9 mouse cellular contexts compared by ENCODE assay signal in genomic region chr3:115641411-115641810, GRCm38 (mm10).
DNase-seq lines count a peak whose midpoint lies in the region; ATAC-seq and TF ChIP-seq lines count a peak whose summit lies in the region.
"Had no signal": no experiment of that assay in that cellular context is flagged by ENCODE, and none has a peak within 500 bp of the region (broad histone marks: within the 10 kb centered on the region; RNA-seq: fewer than 3 reads in every experiment).

No protein-coding gene starts in this region.

- ATAC-seq in hindbrain, embryonic 11.5 days (ENCODE audit: low FRiP score) = peak; percentile 30; the same call in 1 of the 2 replicates
- ATAC-seq in hindbrain, embryonic 16.5 days = no peak
- ATAC-seq in liver, postnatal 0 days = peak; percentile 93
- peak; percentile 77; the same call in 1 of the 2 replicates for ATAC-seq in stomach, embryonic 14.5 days (ENCODE audit: insufficient number of reproducible peaks, insufficient read depth, low FRiP score, low read depth)

- no peak overlapping the region for H3K9ac ChIP-seq in hindbrain, embryonic 11.5 days (ENCODE audit: low read depth, low read length)
- H3K9ac ChIP-seq in hindbrain, embryonic 16.5 days (ENCODE audit: low read depth, low read length) = no peak overlapping the region
- H3K9ac ChIP-seq in liver, postnatal 0 days (replicated peaks) = peak overlapping the region; percentile 51; the same call in 1 of the 2 replicates
- H3K9ac ChIP-seq in stomach, embryonic 14.5 days (replicated peaks; ENCODE audit: low read depth, low read length) = no peak overlapping the region

- H3K27me3 ChIP-seq in hindbrain, embryonic 11.5 days (ENCODE audit: control insufficient read depth, insufficient read depth, low read length) = no peaks in the 10 kb centered on the region
- no peaks in the 10 kb centered on the region for H3K27me3 ChIP-seq in hindbrain, embryonic 16.5 days (replicated peaks; ENCODE audit: control insufficient read depth, insufficient read depth, low read length)
- H3K27me3 ChIP-seq in liver, postnatal 0 days (ENCODE audit: insufficient read depth, low read length) = no peaks in the 10 kb centered on the region
- no peaks in the 10 kb centered on the region for H3K27me3 ChIP-seq in stomach, embryonic 14.5 days (ENCODE audit: control insufficient read depth, insufficient read depth, low read length)
- H3K27me3 ChIP-seq: limb, embryonic 15.5 days had no signal

- TF ChIP-seq CTCF in liver, postnatal 0 days (IDR thresholded peaks at IDR 0.05; ENCODE audit: low read depth) = no peak

- TF ChIP-seq EP300 in liver, postnatal 0 days (IDR thresholded peaks at IDR 0.05; ENCODE audit: low read depth) = peak; percentile 96

- no peaks in the 10 kb centered on the region for H3K9me3 ChIP-seq in hindbrain, embryonic 11.5 days (ENCODE audit: control insufficient read depth, low read length)
- H3K9me3 ChIP-seq in hindbrain, embryonic 16.5 days (ENCODE audit: control insufficient read depth, low read length) = no peaks in the 10 kb centered on the region
- H3K9me3 ChIP-seq in liver, postnatal 0 days (ENCODE audit: low read length) = no peaks in the 10 kb centered on the region
- H3K9me3 ChIP-seq in stomach, embryonic 14.5 days (ENCODE audit: control insufficient read depth, low read depth, low read length) = no peaks in the 10 kb centered on the region
- H3K9me3 ChIP-seq: limb, embryonic 15.5 days had no signal

- no peaks in the 10 kb centered on the region for H3K36me3 ChIP-seq in hindbrain, embryonic 11.5 days (ENCODE audit: control insufficient read depth, insufficient read depth, low read length)
- H3K36me3 ChIP-seq in hindbrain, embryonic 16.5 days (ENCODE audit: control insufficient read depth, insufficient read depth, low read length) = no peaks in the 10 kb centered on the region
- no peaks in the 10 kb centered on the region for H3K36me3 ChIP-seq in liver, postnatal 0 days (replicated peaks; ENCODE audit: insufficient read depth, low read length)
- no peaks in the 10 kb centered on the region for H3K36me3 ChIP-seq in stomach, embryonic 14.5 days (ENCODE audit: control insufficient read depth, insufficient read depth, low read length)
- H3K36me3 ChIP-seq: limb, embryonic 15.5 days had no signal

- DNase-seq in hindbrain, embryonic 11.5 days (ENCODE audit: low spot score) = peak; percentile 24
- DNase-seq in embryo, embryonic 9.5 days (ENCODE audit: extremely low spot score) = peak; percentile 15
- peak; percentile 42 for DNase-seq in induced T-regulatory cell, adult 2 months (ENCODE audit: low read depth)
- DNase-seq in liver, postnatal 0 days = peak; percentile 82
- DNase-seq in right cerebral cortex, postnatal 14 days = no peak
- no peak for DNase-seq in right cerebral cortex, postnatal 10 days (ENCODE audit: low spot score in 2 of 2)

- 54% methylated on average over 6 of the region's 6 CpGs for WGBS in hindbrain, embryonic 11.5 days
- WGBS in hindbrain, embryonic 16.5 days = 51% methylated on average over 6 of the region's 6 CpGs
- WGBS in liver, postnatal 0 days (ENCODE audit: insufficient replicate concordance) = 4% methylated on average over 6 of the region's 6 CpGs
- 30% methylated on average over 6 of the region's 6 CpGs for WGBS in stomach, embryonic 14.5 days

- H3K27ac ChIP-seq in hindbrain, embryonic 11.5 days (ENCODE audit: low read depth, low read length) = no peak overlapping the region
- no peak overlapping the region for H3K27ac ChIP-seq in hindbrain, embryonic 16.5 days (ENCODE audit: low read depth, low read length)
- peak overlapping the region; percentile 91 for H3K27ac ChIP-seq in liver, postnatal 0 days (ENCODE audit: low read depth)
- no peak overlapping the region for H3K27ac ChIP-seq in stomach, embryonic 14.5 days (ENCODE audit: low read length)

- no peak overlapping the region for H3K4me2 ChIP-seq in hindbrain, embryonic 11.5 days (replicated peaks; ENCODE audit: low read depth, low read length)
- H3K4me2 ChIP-seq in hindbrain, embryonic 16.5 days (ENCODE audit: low read length) = no peak overlapping the region
- peak overlapping the region; percentile 77 for H3K4me2 ChIP-seq in liver, postnatal 0 days (ENCODE audit: low read depth, low read length)
- H3K4me2 ChIP-seq in stomach, embryonic 14.5 days (replicated peaks; ENCODE audit: low read depth, low read length) = no peak overlapping the region; the same call in 1 of the 2 replicates

- no peaks in the 10 kb centered on the region for H3K4me1 ChIP-seq in hindbrain, embryonic 11.5 days (replicated peaks; ENCODE audit: control insufficient read depth, insufficient read depth, low read length)
- 0 out of 2 replicates have a peak, but pooled peaks cover 3% of the 10 kb centered on the region for H3K4me1 ChIP-seq in hindbrain, embryonic 16.5 days (ENCODE audit: control insufficient read depth, insufficient read depth, low read depth, low read length)
- H3K4me1 ChIP-seq in liver, postnatal 0 days (ENCODE audit: insufficient read depth) = peaks cover 29% of the 10 kb centered on the region
- H3K4me1 ChIP-seq in stomach, embryonic 14.5 days (ENCODE audit: control insufficient read depth, insufficient read depth, low read length) = no peaks in the 10 kb centered on the region

- H3K4me3 ChIP-seq in hindbrain, embryonic 11.5 days (ENCODE audit: low read depth, low read length) = no peak overlapping the region
- H3K4me3 ChIP-seq in hindbrain, embryonic 16.5 days (ENCODE audit: low read length) = no peak overlapping the region
- peak overlapping the region; percentile 45; the same call in 1 of the 2 replicates for H3K4me3 ChIP-seq in liver, postnatal 0 days (ENCODE audit: low read depth, low read length)
- H3K4me3 ChIP-seq in stomach, embryonic 14.5 days (ENCODE audit: low read depth, low read length) = no peak overlapping the region

Comparison
In these comparisons a context has a peak if more than half of its experiments do, and no peak if none do; other contexts are left out.
1. DNase-seq: peak in hindbrain, embryonic 11.5 days (single experiment), embryo, embryonic 9.5 days (single experiment), induced T-regulatory cell, adult 2 months (single experiment) and liver, postnatal 0 days (single experiment); none in right cerebral cortex, postnatal 14 days (single experiment) and right cerebral cortex, postnatal 10 days (0 of 2).